Mouse (Mus musculus): ENCODE measurements around the gene Map6. TPM values are rescaled to one million over a fixed set of nuclear protein-coding genes. Genes with fewer than 3 reads are reported as not detected.

The Map6 gene
- polyA plus RNA-seq, 1 experiment from 2014 or later, result 43.1 TPM

GRCm38 (mm10) chr7:99351802-99352517 is 84.7 kb downstream of the Map6 start:
- peak overlapping the region; percentile 87 for H3K27ac ChIP-seq (ENCODE audit: low read depth, low read length)
- H3K9me3 ChIP-seq (ENCODE audit: control insufficient read depth, low read length), result no peaks in the 10 kb centered on the region
- H3K9ac ChIP-seq (ENCODE audit: low read length), result peak overlapping the region; percentile 79
- peaks cover 16% of the 10 kb centered on the region for H3K36me3 ChIP-seq (ENCODE audit: control insufficient read depth, insufficient read depth, low read length)
- no peaks in the 10 kb centered on the region for H3K27me3 ChIP-seq (ENCODE audit: control insufficient read depth, insufficient read depth, low read length)
- peak; percentile 96 for DNase-seq (ENCODE audit: low spot score, missing footprints)
- H3K4me2 ChIP-seq, result peak overlapping the region; percentile 77
- WGBS, result 3% methylated on average over 18 of the region's 18 CpGs
- ATAC-seq (ENCODE audit: low FRiP score), result peak; percentile 56
- H3K4me1 ChIP-seq (ENCODE audit: control insufficient read depth, insufficient read depth, low read length), result peaks cover 55% of the 10 kb centered on the region
- peak overlapping the region; percentile 47 for H3K4me3 ChIP-seq (ENCODE audit: low read depth, low read length)

- Histone ChIP-seq H3K4me3 (ENCODE audit: low read depth, low read length) (peak within 1 kb of the TSS; percentile 47), H3K27ac (ENCODE audit: low read depth, low read length) (peak within 1 kb of the TSS; percentile 87), H3K4me2 (peak within 1 kb of the TSS; percentile 77), H3K4me1 (ENCODE audit: control insufficient read depth, insufficient read depth, low read length) (peaks cover 59% of the 10 kb centered on the region), H3K36me3 (ENCODE audit: control insufficient read depth, insufficient read depth, low read length) (peaks cover 10% of the 10 kb centered on the region), H3K27me3 (ENCODE audit: control insufficient read depth, insufficient read depth, low read length) (no peaks in the 10 kb centered on the region), H3K9me3 (ENCODE audit: control insufficient read depth, low read length) (no peaks in the 10 kb centered on the region), H3K9ac (ENCODE audit: low read length) (peak within 1 kb of the TSS; percentile 79)
- ATAC-seq (ENCODE audit: low FRiP score) (peak; percentile 53), DNase-seq (ENCODE audit: low spot score, missing footprints) (peak; percentile 97)
- under 1% methylated on average over 35 of the region's 35 CpGs for WGBS
Measured at GRCm38 (mm10) chr7:99352526-99353400, 85.5 kb downstream of the Map6 start, which contains the start of gene Serpinh1. TSS of gene Serpinh1 (minus strand) at chr7:99353239.

GRCm38 (mm10) chr7:99355731-99356131 is 88.5 kb downstream of the Map6 start:
- H3K27me3 ChIP-seq (ENCODE audit: control insufficient read depth, insufficient read depth, low read length), result no peaks in the 10 kb centered on the region
- peaks cover 63% of the 10 kb centered on the region for H3K4me1 ChIP-seq (ENCODE audit: control insufficient read depth, insufficient read depth, low read length)
- H3K4me3 ChIP-seq (ENCODE audit: low read depth, low read length), result no peak overlapping the region
- H3K36me3 ChIP-seq (ENCODE audit: control insufficient read depth, insufficient read depth, low read length), result no peaks in the 10 kb centered on the region
- peak overlapping the region; percentile 46 for H3K9ac ChIP-seq (ENCODE audit: low read length)
- peak; percentile 27 for ATAC-seq (ENCODE audit: low FRiP score)
- peak overlapping the region; percentile 89 for H3K27ac ChIP-seq (ENCODE audit: low read depth, low read length)
- 3% methylated on average over 7 of the region's 7 CpGs for WGBS
- DNase-seq (ENCODE audit: low spot score, missing footprints), result peak; percentile 96
- H3K4me2 ChIP-seq, result peak overlapping the region; percentile 33
- H3K9me3 ChIP-seq (ENCODE audit: control insufficient read depth, low read length), result no peaks in the 10 kb centered on the region

- peak overlapping the region; percentile 33; the same call in 1 of the 2 replicates for H3K4me2 ChIP-seq
- peaks cover 60% of the 10 kb centered on the region for H3K4me1 ChIP-seq (ENCODE audit: control insufficient read depth, insufficient read depth, low read length)
- peak overlapping the region; percentile 89 for H3K27ac ChIP-seq (ENCODE audit: low read depth, low read length)
- ATAC-seq (ENCODE audit: low FRiP score), result no peak
- H3K9me3 ChIP-seq (ENCODE audit: control insufficient read depth, low read length), result no peaks in the 10 kb centered on the region
- DNase-seq (ENCODE audit: low spot score, missing footprints), result peak; percentile 90
- peak overlapping the region; percentile 46 for H3K9ac ChIP-seq (ENCODE audit: low read length)
- H3K4me3 ChIP-seq (ENCODE audit: low read depth, low read length), result no peak overlapping the region
- 36% methylated on average over 9 of the region's 9 CpGs for WGBS
- H3K36me3 ChIP-seq (ENCODE audit: control insufficient read depth, insufficient read depth, low read length), result no peaks in the 10 kb centered on the region
- H3K27me3 ChIP-seq (ENCODE audit: control insufficient read depth, insufficient read depth, low read length), result no peaks in the 10 kb centered on the region
Measured at GRCm38 (mm10) chr7:99356244-99356930, 89.1 kb downstream of the Map6 start.

GRCm38 (mm10) chr7:99357201-99357600 is 90.0 kb downstream of the Map6 start:
- H3K4me2 ChIP-seq, result no peak overlapping the region
- H3K27me3 ChIP-seq (ENCODE audit: control insufficient read depth, insufficient read depth, low read length), result no peaks in the 10 kb centered on the region
- H3K4me3 ChIP-seq (ENCODE audit: low read depth, low read length), result no peak overlapping the region
- 71% methylated on average over 7 of the region's 7 CpGs for WGBS
- H3K9ac ChIP-seq (ENCODE audit: low read length), result no peak overlapping the region
- no peaks in the 10 kb centered on the region for H3K36me3 ChIP-seq (ENCODE audit: control insufficient read depth, insufficient read depth, low read length)
- no peak overlapping the region for H3K27ac ChIP-seq (ENCODE audit: low read depth, low read length)
- peaks cover 54% of the 10 kb centered on the region for H3K4me1 ChIP-seq (ENCODE audit: control insufficient read depth, insufficient read depth, low read length)
- no peak for DNase-seq (ENCODE audit: low spot score, missing footprints)
- H3K9me3 ChIP-seq (ENCODE audit: control insufficient read depth, low read length), result no peaks in the 10 kb centered on the region
- no peak for ATAC-seq (ENCODE audit: low FRiP score)

GRCm38 (mm10) chr7:99358371-99358770 is 91.1 kb downstream of the Map6 start:
- H3K27ac ChIP-seq (ENCODE audit: low read depth, low read length), result no peak overlapping the region
- peaks cover 43% of the 10 kb centered on the region for H3K4me1 ChIP-seq (ENCODE audit: control insufficient read depth, insufficient read depth, low read length)
- no peak overlapping the region for H3K9ac ChIP-seq (ENCODE audit: low read length)
- no peaks in the 10 kb centered on the region for H3K36me3 ChIP-seq (ENCODE audit: control insufficient read depth, insufficient read depth, low read length)
- ATAC-seq (ENCODE audit: low FRiP score), result no peak
- DNase-seq (ENCODE audit: low spot score, missing footprints), result no peak
- H3K4me3 ChIP-seq (ENCODE audit: low read depth, low read length), result no peak overlapping the region
- H3K27me3 ChIP-seq (ENCODE audit: control insufficient read depth, insufficient read depth, low read length), result no peaks in the 10 kb centered on the region
- H3K4me2 ChIP-seq, result no peak overlapping the region
- no peaks in the 10 kb centered on the region for H3K9me3 ChIP-seq (ENCODE audit: control insufficient read depth, low read length)
- WGBS, result 90% methylated on average over 8 of the region's 8 CpGs

GRCm38 (mm10) chr7:99360021-99360802 is 93.0 kb downstream of the Map6 start:
- no peak overlapping the region for H3K4me3 ChIP-seq (ENCODE audit: low read depth, low read length)
- H3K4me2 ChIP-seq, result peak overlapping the region; percentile 9; the same call in 1 of the 2 replicates
- DNase-seq (ENCODE audit: low spot score, missing footprints), result peak; percentile 95
- no peaks in the 10 kb centered on the region for H3K27me3 ChIP-seq (ENCODE audit: control insufficient read depth, insufficient read depth, low read length)
- ATAC-seq (ENCODE audit: low FRiP score), result peak; percentile 97
- H3K9me3 ChIP-seq (ENCODE audit: control insufficient read depth, low read length), result no peaks in the 10 kb centered on the region
- H3K4me1 ChIP-seq (ENCODE audit: control insufficient read depth, insufficient read depth, low read length), result peaks cover 39% of the 10 kb centered on the region
- WGBS, result 2% methylated on average over 10 of the region's 10 CpGs
- no peaks in the 10 kb centered on the region for H3K36me3 ChIP-seq (ENCODE audit: control insufficient read depth, insufficient read depth, low read length)
- H3K9ac ChIP-seq (ENCODE audit: low read length), result peak overlapping the region; percentile 58
- peak overlapping the region; percentile 95 for H3K27ac ChIP-seq (ENCODE audit: low read depth, low read length)

- Histone ChIP-seq H3K4me2 (peak overlapping the region; percentile 9; the same call in 1 of the 2 replicates), H3K9ac (ENCODE audit: low read length) (peak overlapping the region; percentile 54), H3K4me1 (ENCODE audit: control insufficient read depth, insufficient read depth, low read length) (peaks cover 32% of the 10 kb centered on the region), H3K9me3 (ENCODE audit: control insufficient read depth, low read length) (no peaks in the 10 kb centered on the region), H3K36me3 (ENCODE audit: control insufficient read depth, insufficient read depth, low read length) (no peaks in the 10 kb centered on the region), H3K27ac (ENCODE audit: low read depth, low read length) (peak overlapping the region; percentile 95), H3K27me3 (ENCODE audit: control insufficient read depth, insufficient read depth, low read length) (no peaks in the 10 kb centered on the region), H3K4me3 (ENCODE audit: low read depth, low read length) (no peak overlapping the region)
- no peak for DNase-seq (ENCODE audit: low spot score, missing footprints)
- no peak for ATAC-seq (ENCODE audit: low FRiP score)
- 17% methylated on average over 8 of the region's 8 CpGs for WGBS
Measured at GRCm38 (mm10) chr7:99360803-99361414, 93.7 kb downstream of the Map6 start.

Measured in midbrain, embryonic 11.5 days (tissue).